Mouse (Mus musculus): Measurements from ENCODE around the gene Gm17359. TPM values are rescaled to one million over a fixed set of nuclear protein-coding genes. Genes with fewer than 3 reads are reported as not detected.

Gm17359 gene
- polyA plus RNA-seq, 1 experiment: not detected

DNA sequence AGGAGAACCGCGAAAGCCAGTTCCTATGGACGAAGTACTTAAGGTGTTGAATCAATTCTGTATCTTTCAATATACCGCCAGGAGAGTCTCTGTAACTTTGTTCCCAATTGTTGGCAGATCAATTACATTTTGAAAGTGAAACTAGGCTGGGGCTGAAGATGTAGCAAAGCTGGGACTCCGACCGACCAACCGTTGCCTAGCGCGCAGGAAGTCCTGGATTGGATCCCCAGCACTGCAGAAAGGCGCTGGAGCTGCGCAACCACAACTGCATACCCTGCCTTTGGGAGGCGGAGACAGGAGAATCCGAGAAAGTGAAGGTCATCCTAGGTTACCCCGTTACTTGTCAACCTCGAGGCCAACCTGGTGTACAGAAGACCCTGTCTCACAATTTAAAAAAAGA lies 37.1 kb upstream of the Gm17359 start:
- TF ChIP-seq TAL1 (IDR thresholded peaks at IDR 0.05; ENCODE audit: low read length) (no peak), GATA1 (IDR thresholded peaks at IDR 0.05; ENCODE audit: low read length) (no peak)
- Histone ChIP-seq H3K9me3 (ENCODE audit: control insufficient read depth, low read length) (no peaks in the 10 kb centered on the region), H3K4me1 (ENCODE audit: control insufficient read depth) (no peaks in the 10 kb centered on the region; the same call in 1 of the 2 replicates), H3K27me3 (ENCODE audit: control insufficient read depth) (no peaks in the 10 kb centered on the region), H3K36me3 (ENCODE audit: control insufficient read depth) (no peaks in the 10 kb centered on the region), H3K4me3 (replicated peaks) (no peak overlapping the region)

DNA sequence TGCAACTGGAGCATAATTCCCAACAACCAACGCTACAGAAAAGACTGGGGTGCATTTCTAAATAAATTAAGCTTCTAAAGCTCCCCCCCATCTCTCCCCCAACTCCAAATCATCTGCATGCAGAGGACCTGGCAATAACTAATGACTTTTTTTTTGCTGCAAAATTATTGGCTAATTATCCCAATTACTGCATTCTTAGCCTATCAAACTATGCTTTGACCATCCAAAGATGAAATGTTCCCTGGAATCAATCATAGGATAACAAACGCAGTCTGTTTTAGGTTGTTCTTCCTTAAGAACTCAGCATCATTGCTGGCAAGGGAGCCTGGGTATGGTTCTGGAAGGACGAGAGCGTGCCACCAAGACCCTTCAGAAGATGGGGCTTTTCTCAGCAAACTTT lies 27.9 kb upstream of the Gm17359 start:
- Histone ChIP-seq H3K27me3 (ENCODE audit: control insufficient read depth) (no peaks in the 10 kb centered on the region), H3K36me3 (ENCODE audit: control insufficient read depth) (no peaks in the 10 kb centered on the region), H3K4me3 (replicated peaks) (no peak overlapping the region), H3K4me1 (ENCODE audit: control insufficient read depth) (no peaks in the 10 kb centered on the region), H3K9me3 (ENCODE audit: control insufficient read depth, low read length) (no peaks in the 10 kb centered on the region; the same call in 1 of the 2 replicates)
- TF ChIP-seq TAL1 (IDR thresholded peaks at IDR 0.05; ENCODE audit: low read length) (no peak), GATA1 (IDR thresholded peaks at IDR 0.05; ENCODE audit: low read length) (no peak)

DNA sequence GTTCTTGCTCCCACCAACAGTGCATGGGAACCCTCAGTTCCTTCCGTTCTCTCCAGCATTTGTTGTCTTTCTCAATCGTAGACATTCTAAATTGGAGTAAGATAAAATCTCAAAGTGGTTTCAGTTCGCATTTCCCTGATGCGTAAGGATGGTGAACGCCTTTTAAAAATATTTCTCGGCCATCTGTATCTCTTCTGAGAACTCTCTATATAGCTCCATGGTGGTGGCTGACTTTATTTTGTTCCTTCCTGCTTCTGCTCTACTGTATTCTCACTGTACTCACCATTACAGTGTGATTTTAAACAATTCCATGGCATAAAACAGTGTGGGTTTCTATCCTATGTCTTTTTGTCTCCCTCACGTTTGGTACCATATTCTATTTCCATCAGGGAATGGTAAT lies 26.3 kb upstream of the Gm17359 start:
- TF ChIP-seq TAL1 (IDR thresholded peaks at IDR 0.05; ENCODE audit: low read length) (no peak), GATA1 (IDR thresholded peaks at IDR 0.05; ENCODE audit: low read length) (no peak)
- no peaks in the 10 kb centered on the region; the same call in 1 of the 2 replicates for H3K9me3 ChIP-seq (ENCODE audit: control insufficient read depth, low read length)
- no peak overlapping the region for H3K4me3 ChIP-seq (replicated peaks)
- no peaks in the 10 kb centered on the region for H3K4me1 ChIP-seq (ENCODE audit: control insufficient read depth)
- no peaks in the 10 kb centered on the region for H3K36me3 ChIP-seq (ENCODE audit: control insufficient read depth)
- H3K27me3 ChIP-seq (ENCODE audit: control insufficient read depth): no peaks in the 10 kb centered on the region

DNA sequence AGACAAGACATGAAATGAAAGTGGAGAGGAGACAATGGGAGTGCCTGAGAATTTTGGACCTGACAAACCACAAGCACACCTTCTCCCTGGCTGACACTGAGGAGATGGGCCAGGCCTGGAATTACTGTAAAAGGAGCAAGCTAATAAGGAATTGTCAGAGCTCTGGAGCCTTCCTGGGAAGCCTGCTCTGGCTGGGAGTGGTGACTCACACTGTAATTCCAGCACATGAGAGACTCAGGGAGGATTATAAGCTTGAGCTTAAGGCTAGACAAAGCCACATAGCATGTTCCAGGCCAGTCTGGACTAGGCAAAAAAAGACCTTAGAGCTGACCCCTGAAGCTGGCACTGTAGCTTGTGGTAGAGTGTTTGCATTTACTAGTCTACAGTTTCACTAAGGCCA lies 24.6 kb upstream of the Gm17359 start:
- Histone ChIP-seq H3K27me3 (ENCODE audit: control insufficient read depth) (no peaks in the 10 kb centered on the region), H3K9me3 (ENCODE audit: control insufficient read depth, low read length) (no peaks in the 10 kb centered on the region; the same call in 1 of the 2 replicates), H3K4me1 (ENCODE audit: control insufficient read depth) (no peaks in the 10 kb centered on the region), H3K36me3 (ENCODE audit: control insufficient read depth) (no peaks in the 10 kb centered on the region), H3K4me3 (replicated peaks) (no peak overlapping the region)
- TF ChIP-seq GATA1 (IDR thresholded peaks at IDR 0.05; ENCODE audit: low read length) (no peak), TAL1 (IDR thresholded peaks at IDR 0.05; ENCODE audit: low read length) (no peak)

DNA sequence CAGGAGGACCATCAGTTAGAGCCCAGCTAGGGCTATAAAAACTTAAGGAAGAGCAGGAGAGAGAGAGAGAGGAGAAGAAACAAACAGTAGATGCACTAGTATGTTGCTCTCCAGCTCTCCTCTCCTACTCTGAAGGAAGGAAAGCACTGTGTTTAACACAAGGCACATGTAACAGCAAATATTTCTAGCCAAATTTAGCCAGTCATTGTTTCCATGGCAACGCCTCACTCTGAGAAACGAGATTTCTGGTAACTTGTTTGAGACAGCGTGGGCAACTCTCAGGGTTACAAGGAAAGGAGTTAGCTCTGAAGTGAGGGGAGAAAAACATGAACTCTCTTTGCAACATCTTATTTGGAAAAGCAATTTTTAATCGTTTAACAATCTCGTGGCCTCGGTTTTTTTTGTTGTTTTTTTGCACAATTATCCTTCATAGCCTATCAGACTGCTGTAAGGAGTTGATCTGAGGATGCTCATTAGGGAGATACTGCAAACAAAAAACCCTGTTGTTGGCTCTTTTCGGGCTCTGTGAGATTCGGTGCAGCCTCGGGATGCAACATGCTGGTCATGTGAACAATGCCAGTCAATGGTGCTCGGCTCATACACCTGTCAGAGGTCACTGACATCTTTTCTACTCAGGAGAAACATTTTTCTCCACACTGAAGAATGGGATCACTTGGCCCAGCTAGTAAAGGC lies 22.3 kb upstream of the Gm17359 start:
- Histone ChIP-seq H3K4me1 (ENCODE audit: control insufficient read depth) (no peaks in the 10 kb centered on the region), H3K36me3 (ENCODE audit: control insufficient read depth) (no peaks in the 10 kb centered on the region), H3K27me3 (ENCODE audit: control insufficient read depth) (no peaks in the 10 kb centered on the region), H3K4me3 (replicated peaks) (no peak overlapping the region), H3K9me3 (ENCODE audit: control insufficient read depth, low read length) (no peaks in the 10 kb centered on the region)
- no peak for TF ChIP-seq GATA1 (IDR thresholded peaks at IDR 0.05; ENCODE audit: low read length)
- no peak for TF ChIP-seq TAL1 (IDR thresholded peaks at IDR 0.05; ENCODE audit: low read length)

DNA sequence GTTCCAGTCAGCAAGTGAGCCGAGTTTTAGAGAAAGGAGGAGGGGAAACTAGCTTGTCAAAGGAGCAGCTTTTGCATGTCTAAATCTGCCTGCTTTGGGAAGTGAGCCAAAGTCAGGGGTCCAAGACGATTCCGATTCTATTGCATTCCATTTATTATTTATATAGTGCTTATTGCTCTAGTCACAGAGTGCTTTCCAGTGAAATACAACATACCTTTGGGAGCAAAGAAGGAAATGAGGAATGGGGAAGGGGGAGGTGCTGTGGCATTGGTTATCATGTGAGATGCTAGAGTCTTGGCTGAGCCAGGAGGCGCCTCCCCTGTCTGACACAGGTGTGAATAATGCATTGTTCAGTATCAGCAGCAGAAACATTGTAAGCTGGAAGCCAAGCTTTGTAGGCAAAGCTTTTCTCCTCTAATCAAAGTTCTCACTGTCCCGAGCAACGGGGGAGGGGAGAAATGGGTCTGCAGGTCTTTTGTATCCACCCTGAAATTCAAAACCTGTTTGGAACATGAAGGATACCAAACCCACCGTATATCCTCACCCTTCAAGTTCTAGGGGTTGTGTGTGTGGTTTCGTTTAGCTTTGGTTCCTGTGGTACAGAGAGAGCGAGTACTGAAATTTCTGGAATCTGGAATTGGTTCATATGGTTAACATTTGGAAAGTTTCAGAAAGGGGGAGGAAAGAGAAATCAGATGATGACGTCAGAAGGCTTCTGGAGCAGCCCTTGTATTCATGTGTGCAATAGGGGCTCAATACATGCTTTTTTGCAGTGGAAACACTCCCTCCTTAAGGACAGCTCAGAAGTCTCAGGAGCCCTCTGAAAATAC lies 11.5 kb upstream of the Gm17359 start:
- no peaks in the 10 kb centered on the region for H3K4me1 ChIP-seq (ENCODE audit: control insufficient read depth)
- no peaks in the 10 kb centered on the region; the same call in 1 of the 2 replicates for H3K27me3 ChIP-seq (ENCODE audit: control insufficient read depth)
- H3K9me3 ChIP-seq (ENCODE audit: control insufficient read depth, low read length): no peaks in the 10 kb centered on the region
- no peak for TF ChIP-seq TAL1 (IDR thresholded peaks at IDR 0.05; ENCODE audit: low read length)
- no peak for TF ChIP-seq GATA1 (IDR thresholded peaks at IDR 0.05; ENCODE audit: low read length)
- no peak overlapping the region for H3K4me3 ChIP-seq (replicated peaks)
- H3K36me3 ChIP-seq (ENCODE audit: control insufficient read depth): no peaks in the 10 kb centered on the region

DNA sequence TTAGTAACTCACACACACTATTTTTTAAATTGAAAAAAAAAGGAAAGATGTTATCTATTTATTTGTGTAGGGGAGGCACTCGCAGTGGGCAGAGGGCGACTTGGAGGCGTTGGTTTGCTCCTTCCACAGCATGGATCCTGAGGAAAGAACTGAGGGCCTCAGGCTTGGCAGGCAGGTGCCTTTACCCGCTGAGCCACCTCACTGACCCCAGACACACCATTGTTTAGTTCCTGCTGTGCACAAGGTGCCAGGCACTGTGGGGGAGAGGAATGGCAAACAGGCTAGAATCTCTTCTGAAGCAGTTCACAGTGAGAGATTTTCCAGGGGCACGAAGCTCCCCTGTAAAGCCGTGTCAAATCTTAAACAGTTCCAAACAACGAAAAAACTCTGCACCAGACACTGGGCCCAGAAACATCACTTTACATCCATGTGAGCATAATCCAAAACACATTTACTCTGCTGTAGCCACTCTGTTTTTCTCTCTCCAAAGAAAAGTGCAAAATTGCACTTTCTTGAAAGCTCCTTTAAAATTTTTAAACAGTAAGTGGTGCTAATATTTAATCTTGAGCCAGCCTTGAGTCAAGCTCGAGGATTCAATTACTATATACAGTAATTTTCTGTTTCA lies 6.7 kb upstream of the Gm17359 start:
- no peaks in the 10 kb centered on the region for H3K36me3 ChIP-seq (ENCODE audit: control insufficient read depth)
- H3K4me1 ChIP-seq (ENCODE audit: control insufficient read depth): peaks cover 3% of the 10 kb centered on the region; the same call in 1 of the 2 replicates
- H3K4me3 ChIP-seq (replicated peaks): no peak overlapping the region
- no peaks in the 10 kb centered on the region; the same call in 1 of the 2 replicates for H3K27me3 ChIP-seq (ENCODE audit: control insufficient read depth)
- no peaks in the 10 kb centered on the region for H3K9me3 ChIP-seq (ENCODE audit: control insufficient read depth, low read length)
- TF ChIP-seq TAL1 (IDR thresholded peaks at IDR 0.05; ENCODE audit: low read length): no peak
- TF ChIP-seq GATA1 (IDR thresholded peaks at IDR 0.05; ENCODE audit: low read length): no peak

DNA sequence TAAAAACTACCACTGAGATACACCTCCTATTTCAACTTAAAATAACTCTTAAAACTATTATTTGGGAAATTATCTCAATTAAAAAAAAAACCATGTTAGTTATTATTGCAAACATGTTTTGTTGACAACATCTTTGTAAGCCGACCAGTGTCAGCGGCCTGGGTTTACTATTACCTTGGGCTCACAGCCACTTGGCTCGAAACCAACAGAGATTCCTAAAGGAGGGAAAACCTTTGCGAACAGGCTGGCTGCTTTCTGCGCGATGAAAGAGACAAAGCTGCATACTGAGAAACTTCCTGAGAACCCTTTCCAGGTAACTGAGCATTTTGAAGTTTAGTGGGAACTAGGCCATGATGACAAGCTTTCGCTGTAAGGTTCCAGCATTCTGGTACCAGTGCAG lies 3.4 kb upstream of the Gm17359 start:
- Histone ChIP-seq H3K9me3 (ENCODE audit: control insufficient read depth, low read length) (no peaks in the 10 kb centered on the region), H3K4me3 (replicated peaks) (no peak overlapping the region), H3K36me3 (ENCODE audit: control insufficient read depth) (no peaks in the 10 kb centered on the region), H3K4me1 (ENCODE audit: control insufficient read depth) (peaks cover 3% of the 10 kb centered on the region; the same call in 1 of the 2 replicates), H3K27me3 (ENCODE audit: control insufficient read depth) (no peaks in the 10 kb centered on the region)
- no peak for TF ChIP-seq TAL1 (IDR thresholded peaks at IDR 0.05; ENCODE audit: low read length)
- TF ChIP-seq GATA1 (IDR thresholded peaks at IDR 0.05; ENCODE audit: low read length): no peak

All from erythroblast, embryonic 14.5 days (primary cell).